Comparison of ENCODE assay signal across 8 mouse cellular contexts in genomic region chr16:20908467-20909351, GRCm38 (mm10).
DNase-seq lines count a peak whose midpoint lies in the region; ATAC-seq and TF ChIP-seq lines count a peak whose summit lies in the region.
"Not testable (repeated sequence)": the region's sequence is repeated elsewhere in the genome, so short reads cannot be mapped to it uniquely, and the experiment has no call there.

No protein-coding gene starts in this region.

- 44% methylated on average over 18 of the region's 18 CpGs for WGBS in forebrain, embryonic 10.5 days
- WGBS in kidney, adult 2 months = 18% methylated on average over 17 of the region's 18 CpGs
- WGBS in lung, postnatal 0 days = 28% methylated on average over 16 of the region's 18 CpGs
- WGBS in neural tube, embryonic 15.5 days = 40% methylated on average over 18 of the region's 18 CpGs

- H3K36me3 ChIP-seq in forebrain, embryonic 10.5 days (replicated peaks); kidney, adult 2 months (ENCODE audit: control insufficient read depth, insufficient read depth, low read length); lung, postnatal 0 days (ENCODE audit: insufficient read depth, low read length); neural tube, embryonic 15.5 days: not testable (repeated sequence)

- not testable (repeated sequence) for H3K9me3 ChIP-seq in forebrain, embryonic 10.5 days; lung, postnatal 0 days (ENCODE audit: low read length); neural tube, embryonic 15.5 days (replicated peaks)

- peak; percentile 93 for ATAC-seq in activated CD4-positive, CD25-positive, alpha-beta regulatory T cell, adult 4 months
- peak; percentile 89 to 97 for ATAC-seq in hematopoietic stem cell, adult 5-6 weeks (replicated peaks in 1 of 2; ENCODE audit: insufficient read depth in 1 of 2, low FRiP score in 2 of 2, low TSS enrichment in 1 of 2, low read depth in 1 of 2, poor library complexity in 2 of 2, severe bottlenecking in 2 of 2)
- peak; percentile 46 for ATAC-seq in lung, postnatal 0 days
- peak; percentile 75 for ATAC-seq in neural tube, embryonic 15.5 days (ENCODE audit: low FRiP score)

- not testable (repeated sequence) for TF ChIP-seq EP300 in lung, postnatal 0 days (IDR thresholded peaks at IDR 0.05)

- H3K9ac ChIP-seq in lung, postnatal 0 days (replicated peaks; ENCODE audit: low read depth); neural tube, embryonic 15.5 days (replicated peaks): not testable (repeated sequence)

- intact Hi-C loops in left cerebral cortex, postnatal 25 days (cut with DNase I) = not testable (repeated sequence)

- not testable (repeated sequence) for H3K4me1 ChIP-seq in forebrain, embryonic 10.5 days; kidney, adult 2 months (ENCODE audit: control insufficient read depth, insufficient read depth, low read length); lung, postnatal 0 days (ENCODE audit: insufficient read depth, low read depth, low read length); neural tube, embryonic 15.5 days

- H3K4me2 ChIP-seq in lung, postnatal 0 days (replicated peaks; ENCODE audit: low read depth, low read length); neural tube, embryonic 15.5 days: not testable (repeated sequence)

- TF ChIP-seq CTCF in kidney, adult 2 months (conservative IDR thresholded peaks at IDR 0.05; ENCODE audit: insufficient read depth, insufficient read length, low read depth, low read length) = 0 out of 2 replicates have a peak, but pooled peaks have one; percentile 11
- peak; percentile 45 for TF ChIP-seq CTCF in lung, postnatal 0 days (IDR thresholded peaks at IDR 0.05)

- H3K4me3 ChIP-seq in forebrain, embryonic 10.5 days; lung, postnatal 0 days (ENCODE audit: low read depth, low read length); neural tube, embryonic 15.5 days (replicated peaks): not testable (repeated sequence)
- H3K4me3 ChIP-seq in kidney, adult 2 months (ENCODE audit: insufficient read depth, low read depth, low read length) = peak overlapping the region; percentile 33

- peak; percentile 18 for DNase-seq in forebrain, embryonic 10.5 days (ENCODE audit: extremely low spot score, low spot score)
- DNase-seq in kidney, adult 2 months = peak; percentile 82
- DNase-seq in left cerebral cortex, postnatal 25 days (ENCODE audit: low spot score in 2 of 2) = peak; percentile 7 to 26
- not testable (repeated sequence) for DNase-seq in lung, postnatal 0 days (ENCODE audit: low spot score)
- peak; percentile 20 to 29 for DNase-seq in thymus, postnatal 36 days

- not testable (repeated sequence) for H3K27ac ChIP-seq in forebrain, embryonic 10.5 days; kidney, adult 2 months (ENCODE audit: insufficient read depth, low read depth, low read length); lung, postnatal 0 days (ENCODE audit: low read length); neural tube, embryonic 15.5 days (replicated peaks)

- not testable (repeated sequence) for TF ChIP-seq POLR2A in kidney, adult 2 months (IDR thresholded peaks at IDR 0.05; ENCODE audit: low read depth, low read length)

- H3K27me3 ChIP-seq in forebrain, embryonic 10.5 days (ENCODE audit: poor library complexity, severe bottlenecking); kidney, adult 2 months (replicated peaks; ENCODE audit: control insufficient read depth, insufficient read depth, low read length); lung, postnatal 0 days (replicated peaks; ENCODE audit: insufficient read depth, low read length); neural tube, embryonic 15.5 days (replicated peaks): not testable (repeated sequence)
